Mouse (Mus musculus): ENCODE data around the gene Dhrs13. TPM values are rescaled to one million over a fixed set of nuclear protein-coding genes. Genes with fewer than 3 reads are reported as not detected.

Dhrs13 gene
- polyA plus RNA-seq, 1 experiment, result 3.9 TPM

DNA sequence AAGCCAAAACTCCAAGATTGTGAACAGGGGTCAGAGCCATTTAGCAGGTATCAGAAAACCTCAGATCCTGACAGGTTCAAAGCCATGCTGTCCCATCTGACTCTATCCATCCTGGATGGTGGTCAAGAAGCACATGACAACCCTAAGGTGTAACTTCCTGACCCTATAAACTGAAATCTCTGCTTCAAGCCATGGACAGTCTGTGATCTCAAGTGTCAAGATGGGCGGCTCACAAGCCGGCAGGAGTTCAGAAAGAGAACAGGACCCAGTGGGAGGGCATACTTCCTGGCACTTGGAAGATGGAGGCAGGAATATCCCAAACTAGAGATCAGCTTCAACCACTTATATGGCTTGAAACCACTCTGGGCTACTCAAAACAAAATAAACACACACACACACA lies 34.6 kb downstream of the Dhrs13 start:
- H3K4me3 ChIP-seq (ENCODE audit: low read depth, low read length), result no peak overlapping the region
- H3K27me3 ChIP-seq (ENCODE audit: control insufficient read depth, insufficient read depth, low read length), result no peaks in the 10 kb centered on the region
- 77% methylated on average over 2 of the region's 2 CpGs for WGBS
- H3K4me1 ChIP-seq (ENCODE audit: control insufficient read depth, insufficient read depth, insufficient read length, low read length), result no peaks in the 10 kb centered on the region
- H3K27ac ChIP-seq (ENCODE audit: insufficient read depth, low read depth, low read length), result no peak overlapping the region
- H3K36me3 ChIP-seq (ENCODE audit: control insufficient read depth, insufficient read depth, low read length), result no peaks in the 10 kb centered on the region
- no peak for TF ChIP-seq CTCF (IDR thresholded peaks at IDR 0.05; ENCODE audit: extremely low read depth, insufficient read length, insufficient replicate concordance, low read depth, low read length)
- no peak for TF ChIP-seq POLR2A (IDR thresholded peaks at IDR 0.05; ENCODE audit: low read depth, low read length)

DNA sequence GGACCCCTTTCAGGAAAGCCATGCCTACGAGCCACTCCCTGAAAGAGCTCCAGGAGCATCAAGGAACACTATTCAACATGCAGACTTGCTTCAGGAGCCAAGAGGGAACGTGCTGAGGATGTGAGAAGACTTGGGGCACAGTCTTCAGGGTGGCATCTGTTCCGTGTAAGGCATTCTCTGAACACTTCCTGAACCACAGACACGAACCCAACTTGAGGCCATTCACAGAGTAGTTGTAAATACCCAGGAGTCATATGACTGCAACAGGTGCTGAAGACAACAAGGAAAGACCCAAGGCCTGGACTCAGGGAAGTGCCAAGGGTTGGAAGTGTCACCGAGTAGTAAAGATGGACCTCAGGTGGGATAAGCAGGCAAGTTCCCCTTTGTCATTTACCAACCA lies 35.5 kb downstream of the Dhrs13 start:
- Histone ChIP-seq H3K4me3 (ENCODE audit: low read depth, low read length) (no peak overlapping the region), H3K27ac (ENCODE audit: insufficient read depth, low read depth, low read length) (no peak overlapping the region), H3K4me1 (ENCODE audit: control insufficient read depth, insufficient read depth, insufficient read length, low read length) (no peaks in the 10 kb centered on the region), H3K27me3 (ENCODE audit: control insufficient read depth, insufficient read depth, low read length) (no peaks in the 10 kb centered on the region), H3K36me3 (ENCODE audit: control insufficient read depth, insufficient read depth, low read length) (no peaks in the 10 kb centered on the region)
- WGBS, result 35% methylated on average over 5 of the region's 5 CpGs
- TF ChIP-seq POLR2A (IDR thresholded peaks at IDR 0.05; ENCODE audit: low read depth, low read length) (no peak), CTCF (IDR thresholded peaks at IDR 0.05; ENCODE audit: extremely low read depth, insufficient read length, insufficient replicate concordance, low read depth, low read length) (no peak)

GRCm38 (mm10) chr11:78069130-78069529 lies 37.0 kb downstream of the Dhrs13 start:
- no peak for TF ChIP-seq POLR2A (IDR thresholded peaks at IDR 0.05; ENCODE audit: low read depth, low read length)
- TF ChIP-seq CTCF (IDR thresholded peaks at IDR 0.05; ENCODE audit: extremely low read depth, insufficient read length, insufficient replicate concordance, low read depth, low read length), result no peak
- Histone ChIP-seq H3K36me3 (ENCODE audit: control insufficient read depth, insufficient read depth, low read length) (peaks cover 7% of the 10 kb centered on the region), H3K4me1 (ENCODE audit: control insufficient read depth, insufficient read depth, insufficient read length, low read length) (no peaks in the 10 kb centered on the region), H3K4me3 (ENCODE audit: low read depth, low read length) (no peak overlapping the region), H3K27me3 (ENCODE audit: control insufficient read depth, insufficient read depth, low read length) (no peaks in the 10 kb centered on the region), H3K27ac (ENCODE audit: insufficient read depth, low read depth, low read length) (no peak overlapping the region)
- WGBS, result 80% methylated on average over 5 of the region's 5 CpGs

DNA sequence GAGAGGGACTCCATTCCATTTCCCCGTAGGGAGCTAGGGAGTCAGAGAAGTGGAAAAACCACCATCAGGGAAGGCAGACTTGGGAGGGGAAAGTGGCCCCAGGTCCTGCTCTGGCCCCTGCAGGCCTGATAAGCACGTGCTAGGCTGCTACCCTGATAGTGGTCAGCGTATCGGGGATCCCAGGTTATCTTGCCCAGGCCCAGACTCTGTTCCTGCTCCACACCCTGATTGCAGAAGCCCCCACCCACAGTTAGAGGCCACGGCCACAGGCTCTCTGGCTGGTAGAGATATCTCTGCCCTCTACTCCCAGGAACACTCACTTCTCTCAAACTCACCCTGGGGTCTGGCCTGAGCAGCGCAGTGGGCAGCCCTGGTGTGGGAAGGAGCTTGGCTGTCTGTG lies 37.6 kb downstream of the Dhrs13 start:
- H3K4me3 ChIP-seq (ENCODE audit: low read depth, low read length), result no peak overlapping the region
- no peak for TF ChIP-seq POLR2A (IDR thresholded peaks at IDR 0.05; ENCODE audit: low read depth, low read length)
- no peak for TF ChIP-seq CTCF (IDR thresholded peaks at IDR 0.05; ENCODE audit: extremely low read depth, insufficient read length, insufficient replicate concordance, low read depth, low read length)
- H3K27ac ChIP-seq (ENCODE audit: insufficient read depth, low read depth, low read length), result no peak overlapping the region
- H3K36me3 ChIP-seq (ENCODE audit: control insufficient read depth, insufficient read depth, low read length), result peaks cover 12% of the 10 kb centered on the region
- no peaks in the 10 kb centered on the region for H3K4me1 ChIP-seq (ENCODE audit: control insufficient read depth, insufficient read depth, insufficient read length, low read length)
- WGBS, result 87% methylated on average over 6 of the region's 6 CpGs
- H3K27me3 ChIP-seq (ENCODE audit: control insufficient read depth, insufficient read depth, low read length), result no peaks in the 10 kb centered on the region

DNA sequence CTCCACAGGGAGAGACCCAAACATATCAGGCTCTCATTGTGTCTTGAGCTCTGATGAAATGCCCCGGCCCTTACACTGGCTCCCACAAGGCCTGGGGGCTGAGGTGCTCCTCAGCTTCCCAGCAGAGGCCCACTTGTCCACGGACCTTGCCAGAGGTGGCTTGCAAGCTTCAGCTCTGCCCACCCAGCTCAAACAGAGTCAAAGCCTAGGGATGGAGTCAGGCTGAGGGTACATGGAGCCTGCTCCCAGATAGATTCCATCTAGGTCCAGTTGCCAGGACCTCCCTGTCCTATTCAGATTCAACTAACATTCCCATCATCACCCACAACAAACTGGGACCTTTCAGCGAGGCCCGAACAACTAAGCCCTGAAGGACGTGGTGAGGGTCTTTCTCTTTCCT lies 39.9 kb downstream of the Dhrs13 start:
- H3K27me3 ChIP-seq (ENCODE audit: control insufficient read depth, insufficient read depth, low read length), result no peaks in the 10 kb centered on the region
- no peak for TF ChIP-seq POLR2A (IDR thresholded peaks at IDR 0.05; ENCODE audit: low read depth, low read length)
- H3K4me1 ChIP-seq (ENCODE audit: control insufficient read depth, insufficient read depth, insufficient read length, low read length), result no peaks in the 10 kb centered on the region
- no peak overlapping the region for H3K27ac ChIP-seq (ENCODE audit: insufficient read depth, low read depth, low read length)
- WGBS, result 91% methylated on average over 5 of the region's 5 CpGs
- H3K4me3 ChIP-seq (ENCODE audit: low read depth, low read length), result no peak overlapping the region
- H3K36me3 ChIP-seq (ENCODE audit: control insufficient read depth, insufficient read depth, low read length), result peaks cover 24% of the 10 kb centered on the region

GRCm38 (mm10) chr11:78072425-78073130 lies 40.5 kb downstream of the Dhrs13 start:
- Histone ChIP-seq H3K27ac (ENCODE audit: insufficient read depth, low read depth, low read length) (no peak overlapping the region), H3K4me3 (ENCODE audit: low read depth, low read length) (no peak overlapping the region), H3K36me3 (ENCODE audit: control insufficient read depth, insufficient read depth, low read length) (peaks cover 26% of the 10 kb centered on the region), H3K27me3 (ENCODE audit: control insufficient read depth, insufficient read depth, low read length) (no peaks in the 10 kb centered on the region), H3K4me1 (ENCODE audit: control insufficient read depth, insufficient read depth, insufficient read length, low read length) (no peaks in the 10 kb centered on the region)
- 34% methylated on average over 6 of the region's 6 CpGs for WGBS
- no peak for TF ChIP-seq POLR2A (IDR thresholded peaks at IDR 0.05; ENCODE audit: low read depth, low read length)
- TF ChIP-seq CTCF (IDR thresholded peaks at IDR 0.05; ENCODE audit: extremely low read depth, insufficient read length, insufficient replicate concordance, low read depth, low read length), result no peak

DNA sequence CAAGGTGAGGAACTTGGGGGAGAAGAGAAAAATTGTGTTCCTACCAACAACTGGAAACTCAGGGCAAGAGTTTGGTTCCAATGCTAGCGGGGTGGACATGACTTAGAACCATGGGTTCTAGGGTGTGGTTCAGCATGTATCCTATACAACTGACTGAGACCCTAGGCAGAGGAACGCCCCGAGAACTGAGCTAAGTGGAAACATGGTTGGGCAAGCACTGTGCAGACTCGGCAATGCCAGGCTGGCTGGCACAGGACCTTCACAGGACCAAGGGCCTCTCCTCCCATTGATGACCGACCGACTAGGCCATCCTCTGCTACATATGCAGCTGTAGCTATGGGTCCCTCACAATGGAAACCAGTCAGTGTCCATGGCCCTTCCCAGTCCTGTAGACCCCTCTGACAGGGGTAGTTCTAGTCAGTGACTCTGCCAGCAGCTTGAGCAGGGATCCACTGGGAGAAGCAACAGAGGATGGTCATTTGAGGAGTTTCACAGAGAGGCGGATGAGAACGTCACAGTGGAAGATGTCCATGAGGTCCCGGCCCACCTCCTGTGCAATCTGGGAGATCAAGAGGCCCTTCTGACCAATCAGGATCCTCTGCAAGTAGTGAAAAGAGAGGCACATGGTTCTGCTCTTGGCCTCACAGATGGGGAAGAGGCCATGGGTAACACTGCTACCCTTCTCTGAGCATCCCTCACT lies 41.6 kb downstream of the Dhrs13 start:
- Histone ChIP-seq H3K4me1 (ENCODE audit: control insufficient read depth, insufficient read depth, insufficient read length, low read length) (no peaks in the 10 kb centered on the region), H3K27ac (ENCODE audit: insufficient read depth, low read depth, low read length) (no peak overlapping the region), H3K27me3 (ENCODE audit: control insufficient read depth, insufficient read depth, low read length) (no peaks in the 10 kb centered on the region), H3K36me3 (ENCODE audit: control insufficient read depth, insufficient read depth, low read length) (peaks cover 27% of the 10 kb centered on the region), H3K4me3 (ENCODE audit: low read depth, low read length) (no peak overlapping the region)
- 94% methylated on average over 9 of the region's 9 CpGs for WGBS
- TF ChIP-seq CTCF (IDR thresholded peaks at IDR 0.05; ENCODE audit: extremely low read depth, insufficient read length, insufficient replicate concordance, low read depth, low read length), result no peak
- no peak for TF ChIP-seq POLR2A (IDR thresholded peaks at IDR 0.05; ENCODE audit: low read depth, low read length)

All from small intestine, adult 2 months (tissue).